In the genomic region with DNA sequence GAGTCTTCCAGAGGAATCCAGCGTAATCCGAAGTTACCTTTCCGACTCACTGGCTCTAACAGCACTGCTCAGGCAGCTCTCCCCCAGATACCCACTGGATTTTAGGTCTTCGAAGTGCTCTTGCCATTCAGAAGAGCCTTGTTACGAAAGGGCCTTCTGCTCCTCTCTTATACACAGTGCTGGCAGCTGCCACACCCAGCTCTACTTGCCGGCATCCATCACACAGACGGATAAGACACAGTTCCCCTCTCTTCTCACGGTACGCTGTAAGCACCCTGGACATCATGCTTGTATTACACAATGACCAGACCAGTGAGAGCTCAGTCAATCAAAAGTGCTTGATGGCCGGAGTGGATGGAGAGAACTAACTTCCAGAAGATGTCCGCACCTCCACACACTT, we compare ENCODE assay signal across 18 mouse cellular contexts. TPM values are rescaled to one million over a fixed set of nuclear protein-coding genes. Genes with fewer than 3 reads are reported as not detected.
DNase-seq lines count a peak whose midpoint lies in the region; ATAC-seq and TF ChIP-seq lines count a peak whose summit lies in the region.
"Had no signal": no experiment of that assay in that cellular context is flagged by ENCODE, and none has a peak within 500 bp of the region (broad histone marks: within the 10 kb centered on the region; RNA-seq: fewer than 3 reads in every experiment).

No protein-coding gene starts in this region.

- H3K4me1 ChIP-seq in forebrain, postnatal 0 days (ENCODE audit: insufficient read depth), result no peaks in the 10 kb centered on the region
- H3K4me1 ChIP-seq in forebrain, embryonic 10.5 days, result peaks cover 3% of the 10 kb centered on the region; the same call in 1 of the 2 replicates
- H3K4me1 ChIP-seq in intestine, embryonic 15.5 days (replicated peaks), result no peaks in the 10 kb centered on the region
- no peaks in the 10 kb centered on the region for H3K4me1 ChIP-seq in intestine, postnatal 0 days (replicated peaks; ENCODE audit: control insufficient read depth, insufficient read depth, low read length)
- H3K4me1 ChIP-seq in limb, embryonic 12.5 days (replicated peaks), result 0 out of 2 replicates have a peak, but pooled peaks cover 4% of the 10 kb centered on the region
- H3K4me1 ChIP-seq: hindbrain, embryonic 12.5 days had no signal

- no peak overlapping the region for H3K4me3 ChIP-seq in forebrain, postnatal 0 days (ENCODE audit: low read depth, low read length)
- no peak overlapping the region for H3K4me3 ChIP-seq in forebrain, embryonic 10.5 days
- no peak overlapping the region for H3K4me3 ChIP-seq in intestine, embryonic 15.5 days (replicated peaks)
- no peak overlapping the region for H3K4me3 ChIP-seq in intestine, postnatal 0 days (ENCODE audit: low read depth, low read length)
- H3K4me3 ChIP-seq in limb, embryonic 12.5 days (replicated peaks), result no peak overlapping the region
- H3K4me3 ChIP-seq: embryonic facial prominence, embryonic 10.5 days; heart, embryonic 12.5 days; hindbrain, embryonic 12.5 days had no signal

- H3K9ac ChIP-seq in forebrain, postnatal 0 days, result no peak overlapping the region
- no peak overlapping the region for H3K9ac ChIP-seq in intestine, embryonic 15.5 days
- no peak overlapping the region for H3K9ac ChIP-seq in intestine, postnatal 0 days (ENCODE audit: low read depth, low read length)
- no peak overlapping the region for H3K9ac ChIP-seq in limb, embryonic 12.5 days (replicated peaks)
- H3K9ac ChIP-seq: heart, embryonic 12.5 days; hindbrain, embryonic 12.5 days had no signal

- peaks cover 35% of the 10 kb centered on the region for H3K36me3 ChIP-seq in forebrain, postnatal 0 days (ENCODE audit: insufficient read depth)
- H3K36me3 ChIP-seq in forebrain, embryonic 10.5 days (replicated peaks), result peaks cover 53% of the 10 kb centered on the region
- H3K36me3 ChIP-seq in intestine, embryonic 15.5 days, result peaks cover 23% of the 10 kb centered on the region
- H3K36me3 ChIP-seq in intestine, postnatal 0 days (ENCODE audit: control insufficient read depth, insufficient read depth), result peaks cover 36% of the 10 kb centered on the region
- peaks cover 46% of the 10 kb centered on the region for H3K36me3 ChIP-seq in limb, embryonic 12.5 days

- no peak overlapping the region for H3K4me2 ChIP-seq in forebrain, postnatal 0 days (ENCODE audit: low read depth)
- H3K4me2 ChIP-seq in intestine, embryonic 15.5 days (replicated peaks), result no peak overlapping the region
- H3K4me2 ChIP-seq in intestine, postnatal 0 days (replicated peaks; ENCODE audit: low read depth), result no peak overlapping the region
- H3K4me2 ChIP-seq in limb, embryonic 12.5 days, result no peak overlapping the region
- H3K4me2 ChIP-seq: heart, embryonic 12.5 days; hindbrain, embryonic 12.5 days had no signal

- 94% methylated on average over 11 of the region's 11 CpGs for WGBS in forebrain, postnatal 0 days
- 94% methylated on average over 11 of the region's 11 CpGs for WGBS in forebrain, embryonic 10.5 days
- 81% methylated on average over 11 of the region's 11 CpGs for WGBS in intestine, embryonic 15.5 days
- WGBS in intestine, postnatal 0 days, result 84% methylated on average over 11 of the region's 11 CpGs
- WGBS in limb, embryonic 12.5 days, result 58% methylated on average over 11 of the region's 11 CpGs

- DNase-seq in forebrain, postnatal 0 days, result no peak
- no peak for DNase-seq in forebrain, embryonic 10.5 days (ENCODE audit: extremely low spot score, low spot score)
- peak; percentile 8 for DNase-seq in NIH3T3 (ENCODE audit: low read depth)
- no peak for DNase-seq in thymus, adult 18-20 months
- DNase-seq: adrenal gland, adult 8-10 months; adrenal gland, postnatal 36 days; cerebellum, adult 2 months; cerebellum, postnatal 10 days; gastrocnemius, postnatal 14 days; heart, postnatal 36 days had no signal

- H3K27me3 ChIP-seq in forebrain, postnatal 0 days (ENCODE audit: insufficient read depth, low read length), result no peaks in the 10 kb centered on the region
- no peaks in the 10 kb centered on the region for H3K27me3 ChIP-seq in forebrain, embryonic 10.5 days (ENCODE audit: poor library complexity, severe bottlenecking)
- no peaks in the 10 kb centered on the region for H3K27me3 ChIP-seq in intestine, embryonic 15.5 days (replicated peaks)
- H3K27me3 ChIP-seq in intestine, postnatal 0 days (replicated peaks; ENCODE audit: control insufficient read depth, insufficient read depth, low read length), result no peaks in the 10 kb centered on the region
- no peaks in the 10 kb centered on the region for H3K27me3 ChIP-seq in limb, embryonic 12.5 days
- H3K27me3 ChIP-seq: CH12.LX; heart, embryonic 12.5 days; hindbrain, embryonic 12.5 days had no signal

- no peak overlapping the region for H3K27ac ChIP-seq in forebrain, postnatal 0 days (ENCODE audit: low read depth, low read length)
- no peak overlapping the region for H3K27ac ChIP-seq in forebrain, embryonic 10.5 days
- no peak overlapping the region for H3K27ac ChIP-seq in intestine, embryonic 15.5 days
- H3K27ac ChIP-seq in intestine, postnatal 0 days (ENCODE audit: low read depth, low read length), result no peak overlapping the region
- H3K27ac ChIP-seq in limb, embryonic 12.5 days, result no peak overlapping the region
- H3K27ac ChIP-seq: embryonic facial prominence, embryonic 10.5 days; hindbrain, embryonic 12.5 days had no signal

- TF ChIP-seq CTCF in forebrain, postnatal 0 days (IDR thresholded peaks at IDR 0.05; ENCODE audit: low read depth), result no peak
- TF ChIP-seq CTCF in intestine, postnatal 0 days (IDR thresholded peaks at IDR 0.05; ENCODE audit: low read depth), result no peak

- H3K9me3 ChIP-seq in forebrain, postnatal 0 days (ENCODE audit: low read length), result no peaks in the 10 kb centered on the region
- H3K9me3 ChIP-seq in forebrain, embryonic 10.5 days, result no peaks in the 10 kb centered on the region
- H3K9me3 ChIP-seq in intestine, embryonic 15.5 days, result no peaks in the 10 kb centered on the region
- H3K9me3 ChIP-seq in intestine, postnatal 0 days (ENCODE audit: control insufficient read depth), result no peaks in the 10 kb centered on the region
- H3K9me3 ChIP-seq in limb, embryonic 12.5 days, result no peaks in the 10 kb centered on the region
- H3K9me3 ChIP-seq: embryonic facial prominence, embryonic 10.5 days; heart, embryonic 12.5 days; hindbrain, embryonic 12.5 days had no signal

- 0 out of 2 replicates have a peak, but pooled peaks have one; percentile 10 for ATAC-seq in forebrain, postnatal 0 days
- 0 out of 2 replicates have a peak, but pooled peaks have one; percentile 10 for ATAC-seq in intestine, embryonic 15.5 days
- ATAC-seq in intestine, postnatal 0 days, result no peak
- 0 out of 2 replicates have a peak, but pooled peaks have one; percentile 15 for ATAC-seq in limb, embryonic 12.5 days (ENCODE audit: insufficient number of reproducible peaks, insufficient read depth, low FRiP score, low TSS enrichment, low read depth)
- ATAC-seq: hindbrain, embryonic 16.5 days had no signal

RNA-seq across cellular contexts. Expression of a gene that starts 11.8 kb away (rescaled TPM):
- 6.9 and 8.5 TPM in 2 replicates for total RNA-seq in forebrain, postnatal 0 days (2014; rRNA removed)
- 10.3 and 10.9 TPM in 2 replicates for polyA plus RNA-seq in forebrain, postnatal 0 days (2015; fragmentation: Nextera tagmentation; extraction: Ambion mirVana)
- 1.4 and 1.6 TPM in 2 replicates for polyA plus RNA-seq in forebrain, embryonic 10.5 days (2016; fragmentation: Nextera tagmentation; extraction: Ambion mirVana)
- polyA plus RNA-seq in intestine, embryonic 15.5 days (2015; fragmentation: Nextera tagmentation; extraction: Ambion mirVana), result 2.5 and 3.5 TPM in 2 replicates
- polyA plus RNA-seq in intestine, postnatal 0 days (2015; fragmentation: Nextera tagmentation; extraction: Ambion mirVana), result 4.1 and 4.7 TPM in 2 replicates
- 12.5 and 13.7 TPM in 2 replicates for polyA plus RNA-seq in limb, embryonic 12.5 days (2016; fragmentation: Nextera tagmentation; extraction: Ambion mirVana)
